Mouse (Mus musculus): Measurements from ENCODE around the gene Ddit4. TPM values are rescaled to one million over a fixed set of nuclear protein-coding genes. Genes with fewer than 3 reads are reported as not detected.

The Ddit4 gene
- polyA plus RNA-seq, 1 experiment from 2014 or later: 25.7 TPM

GRCm38 (mm10) chr10:59971813-59972212 is 20.2 kb upstream of the Ddit4 start:
- Histone ChIP-seq H3K36me3 (no peaks in the 10 kb centered on the region), H3K4me3 (no peak overlapping the region), H3K27ac (ENCODE audit: poor library complexity, severe bottlenecking) (no peak overlapping the region), H3K4me2 (no peak overlapping the region), H3K9ac (no peak overlapping the region), H3K9me3 (replicated peaks) (0 out of 2 replicates have a peak, but pooled peaks cover 2% of the 10 kb centered on the region), H3K27me3 (replicated peaks) (0 out of 2 replicates have a peak, but pooled peaks cover 3% of the 10 kb centered on the region), H3K4me1 (replicated peaks) (peaks cover 39% of the 10 kb centered on the region)
- 87% methylated on average over 8 of the region's 8 CpGs for WGBS
- no peak for ATAC-seq (ENCODE audit: insufficient number of reproducible peaks, low FRiP score)

- Histone ChIP-seq H3K27ac (ENCODE audit: poor library complexity, severe bottlenecking) (peak overlapping the region; percentile 95), H3K9me3 (replicated peaks) (0 out of 2 replicates have a peak, but pooled peaks cover 4% of the 10 kb centered on the region), H3K9ac (peak overlapping the region; percentile 76), H3K4me1 (replicated peaks) (peaks cover 40% of the 10 kb centered on the region), H3K27me3 (replicated peaks) (0 out of 2 replicates have a peak, but pooled peaks cover 3% of the 10 kb centered on the region), H3K4me2 (peak overlapping the region; percentile 77), H3K36me3 (no peaks in the 10 kb centered on the region), H3K4me3 (peak overlapping the region; percentile 54)
- 17% methylated on average over 6 of the region's 6 CpGs for WGBS
- no peak for ATAC-seq (ENCODE audit: insufficient number of reproducible peaks, low FRiP score)
Observed at GRCm38 (mm10) chr10:59970450-59971062, 18.9 kb upstream of the Ddit4 start.

- WGBS: under 1% methylated on average over 25 of the region's 25 CpGs
- peak; percentile 40; the same call in 1 of the 2 replicates for ATAC-seq (ENCODE audit: insufficient number of reproducible peaks, low FRiP score)
- H3K27me3 ChIP-seq (replicated peaks): 0 out of 2 replicates have a peak, but pooled peaks cover 3% of the 10 kb centered on the region
- peaks cover 41% of the 10 kb centered on the region for H3K4me1 ChIP-seq (replicated peaks)
- peak overlapping the region; percentile 95 for H3K27ac ChIP-seq (ENCODE audit: poor library complexity, severe bottlenecking)
- 0 out of 2 replicates have a peak, but pooled peaks cover 4% of the 10 kb centered on the region for H3K9me3 ChIP-seq (replicated peaks)
- H3K4me3 ChIP-seq: peak overlapping the region; percentile 54
- no peaks in the 10 kb centered on the region for H3K36me3 ChIP-seq
- peak overlapping the region; percentile 77 for H3K4me2 ChIP-seq
- peak overlapping the region; percentile 76 for H3K9ac ChIP-seq
Observed at GRCm38 (mm10) chr10:59969821-59970449, 18.3 kb upstream of the Ddit4 start.

DNA sequence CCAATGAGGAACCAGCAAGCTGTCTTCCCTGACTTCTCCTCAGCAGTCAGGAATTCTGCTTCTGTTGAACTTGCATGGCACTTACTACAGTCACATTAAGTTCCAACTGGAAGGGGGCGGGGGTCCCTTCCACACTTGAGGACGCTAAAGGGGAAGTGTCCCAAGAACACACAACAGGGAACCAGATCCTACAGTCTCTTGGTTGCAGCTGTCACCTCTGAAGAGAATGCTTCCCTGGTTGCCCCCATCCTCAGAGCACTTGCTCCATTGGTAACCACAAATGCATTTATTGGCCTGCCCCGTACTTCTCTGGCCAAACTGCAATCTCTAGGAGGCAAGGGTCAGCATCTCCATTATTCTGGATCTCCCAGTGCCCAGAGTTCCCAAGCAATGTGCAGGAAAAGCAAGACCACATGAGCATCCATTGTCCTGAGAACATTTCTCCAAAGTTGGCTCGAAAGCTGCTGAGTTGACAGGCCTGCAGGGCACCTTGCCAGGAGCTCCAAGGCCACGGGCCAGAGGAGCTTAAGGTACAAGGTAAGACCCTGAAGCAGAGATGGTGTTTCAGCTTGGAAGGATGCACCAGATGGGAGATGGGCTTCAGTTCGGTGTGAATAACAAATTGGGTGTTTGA is 15.8 kb upstream of the Ddit4 start:
- 0 out of 2 replicates have a peak, but pooled peaks cover 3% of the 10 kb centered on the region for H3K27me3 ChIP-seq (replicated peaks)
- no peaks in the 10 kb centered on the region for H3K36me3 ChIP-seq
- no peak overlapping the region for H3K27ac ChIP-seq (ENCODE audit: poor library complexity, severe bottlenecking)
- 80% methylated on average over 6 of the region's 6 CpGs for WGBS
- ATAC-seq (ENCODE audit: insufficient number of reproducible peaks, low FRiP score): no peak
- no peak overlapping the region for H3K9ac ChIP-seq
- no peak overlapping the region for H3K4me2 ChIP-seq
- H3K9me3 ChIP-seq (replicated peaks): 0 out of 2 replicates have a peak, but pooled peaks cover 4% of the 10 kb centered on the region
- no peak overlapping the region for H3K4me3 ChIP-seq
- peaks cover 33% of the 10 kb centered on the region for H3K4me1 ChIP-seq (replicated peaks)

- Histone ChIP-seq H3K36me3 (no peaks in the 10 kb centered on the region), H3K9me3 (replicated peaks) (0 out of 2 replicates have a peak, but pooled peaks cover 4% of the 10 kb centered on the region), H3K4me3 (no peak overlapping the region), H3K27ac (ENCODE audit: poor library complexity, severe bottlenecking) (no peak overlapping the region), H3K9ac (no peak overlapping the region), H3K27me3 (replicated peaks) (0 out of 2 replicates have a peak, but pooled peaks cover 2% of the 10 kb centered on the region), H3K4me2 (no peak overlapping the region), H3K4me1 (replicated peaks) (peaks cover 33% of the 10 kb centered on the region)
- WGBS: 87% methylated on average over 6 of the region's 6 CpGs
- ATAC-seq (ENCODE audit: insufficient number of reproducible peaks, low FRiP score): no peak
Observed at GRCm38 (mm10) chr10:59966743-59967142, 15.1 kb upstream of the Ddit4 start.

- no peaks in the 10 kb centered on the region for H3K36me3 ChIP-seq
- no peak overlapping the region for H3K4me3 ChIP-seq
- H3K9ac ChIP-seq: no peak overlapping the region; the same call in 1 of the 2 replicates
- H3K4me2 ChIP-seq: no peak overlapping the region
- peak overlapping the region; percentile 65; the same call in 1 of the 2 replicates for H3K27ac ChIP-seq (ENCODE audit: poor library complexity, severe bottlenecking)
- H3K27me3 ChIP-seq (replicated peaks): no peaks in the 10 kb centered on the region
- ATAC-seq (ENCODE audit: insufficient number of reproducible peaks, low FRiP score): no peak
- WGBS: 77% methylated on average over 8 of the region's 8 CpGs
- H3K9me3 ChIP-seq (replicated peaks): 0 out of 2 replicates have a peak, but pooled peaks cover 4% of the 10 kb centered on the region
- H3K4me1 ChIP-seq (replicated peaks): peaks cover 30% of the 10 kb centered on the region
Observed at GRCm38 (mm10) chr10:59965788-59966187, 14.2 kb upstream of the Ddit4 start.

GRCm38 (mm10) chr10:59965362-59965695 is 13.7 kb upstream of the Ddit4 start:
- peak; percentile 8; the same call in 1 of the 2 replicates for ATAC-seq (ENCODE audit: insufficient number of reproducible peaks, low FRiP score)
- 0 out of 2 replicates have a peak, but pooled peaks cover 4% of the 10 kb centered on the region for H3K9me3 ChIP-seq (replicated peaks)
- H3K36me3 ChIP-seq: no peaks in the 10 kb centered on the region
- peak overlapping the region; percentile 65 for H3K27ac ChIP-seq (ENCODE audit: poor library complexity, severe bottlenecking)
- peak overlapping the region; percentile 43; the same call in 1 of the 2 replicates for H3K9ac ChIP-seq
- no peaks in the 10 kb centered on the region for H3K27me3 ChIP-seq (replicated peaks)
- peaks cover 25% of the 10 kb centered on the region for H3K4me1 ChIP-seq (replicated peaks)
- H3K4me3 ChIP-seq: no peak overlapping the region
- WGBS: 33% methylated on average over 9 of the region's 9 CpGs
- peak overlapping the region; percentile 64 for H3K4me2 ChIP-seq

- peak overlapping the region; percentile 23 for H3K4me3 ChIP-seq
- peak overlapping the region; percentile 65 for H3K27ac ChIP-seq (ENCODE audit: poor library complexity, severe bottlenecking)
- peak overlapping the region; percentile 23; the same call in 1 of the 2 replicates for H3K9ac ChIP-seq
- no peaks in the 10 kb centered on the region for H3K36me3 ChIP-seq
- H3K27me3 ChIP-seq (replicated peaks): no peaks in the 10 kb centered on the region
- H3K4me2 ChIP-seq: peak overlapping the region; percentile 64
- H3K9me3 ChIP-seq (replicated peaks): 0 out of 2 replicates have a peak, but pooled peaks cover 4% of the 10 kb centered on the region
- WGBS: 7% methylated on average over 22 of the region's 23 CpGs
- H3K4me1 ChIP-seq (replicated peaks): peaks cover 25% of the 10 kb centered on the region
- ATAC-seq (ENCODE audit: insufficient number of reproducible peaks, low FRiP score): peak; percentile 71
Observed at GRCm38 (mm10) chr10:59964504-59965361, 13.1 kb upstream of the Ddit4 start.

DNA sequence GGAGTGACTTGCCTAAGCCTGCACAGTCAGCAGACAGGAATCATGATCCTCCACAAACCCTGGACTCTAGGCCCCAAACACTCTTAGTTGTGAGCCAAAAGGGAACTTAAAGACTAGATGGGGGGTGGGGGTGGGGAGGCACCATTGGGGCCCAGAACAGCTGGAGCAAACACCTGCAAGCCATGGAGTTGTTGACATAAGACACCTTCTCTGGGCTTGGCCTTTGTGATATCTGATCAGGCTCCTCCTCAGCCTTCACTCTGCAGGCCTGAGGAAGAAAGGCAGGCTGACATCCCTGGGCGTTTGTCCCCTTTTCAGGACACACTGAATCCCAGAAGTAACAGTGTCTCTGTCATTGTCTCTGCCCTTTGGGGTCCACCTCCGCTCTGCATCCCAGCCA is 12.0 kb upstream of the Ddit4 start:
- Histone ChIP-seq H3K9me3 (replicated peaks) (0 out of 2 replicates have a peak, but pooled peaks cover 4% of the 10 kb centered on the region), H3K4me3 (no peak overlapping the region), H3K9ac (no peak overlapping the region), H3K27ac (ENCODE audit: poor library complexity, severe bottlenecking) (no peak overlapping the region; the same call in 1 of the 2 replicates), H3K27me3 (replicated peaks) (peaks cover 9% of the 10 kb centered on the region), H3K36me3 (no peaks in the 10 kb centered on the region), H3K4me1 (replicated peaks) (peaks cover 26% of the 10 kb centered on the region), H3K4me2 (no peak overlapping the region)
- no peak for ATAC-seq (ENCODE audit: insufficient number of reproducible peaks, low FRiP score)
- WGBS: 76% methylated on average over 2 of the region's 2 CpGs

DNA sequence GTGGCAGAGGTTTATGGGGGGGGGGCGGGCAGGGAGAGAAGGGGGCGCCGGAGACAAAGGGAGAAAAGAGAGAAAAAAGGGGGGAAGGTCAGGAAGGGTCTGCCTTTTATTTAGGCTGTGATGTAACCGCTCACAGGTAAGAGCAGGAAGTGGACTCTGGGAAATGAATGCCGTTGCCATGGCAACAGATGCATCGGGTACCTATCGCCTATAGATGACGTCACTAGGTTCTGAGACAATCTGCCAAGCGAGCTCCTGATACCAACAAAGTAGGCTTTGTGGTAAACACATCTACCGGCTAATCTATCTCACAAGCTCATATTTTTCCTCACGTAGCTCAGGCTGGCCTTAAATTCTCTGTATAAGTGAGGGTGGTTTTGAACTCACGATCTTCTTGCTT is 7.9 kb upstream of the Ddit4 start:
- Histone ChIP-seq H3K27ac (ENCODE audit: poor library complexity, severe bottlenecking) (no peak overlapping the region), H3K36me3 (no peaks in the 10 kb centered on the region), H3K27me3 (replicated peaks) (peaks cover 33% of the 10 kb centered on the region), H3K4me3 (no peak overlapping the region), H3K9ac (no peak overlapping the region), H3K4me2 (no peak overlapping the region), H3K9me3 (replicated peaks) (no peaks in the 10 kb centered on the region), H3K4me1 (replicated peaks) (peaks cover 25% of the 10 kb centered on the region)
- ATAC-seq (ENCODE audit: insufficient number of reproducible peaks, low FRiP score): no peak
- WGBS: 68% methylated on average over 11 of the region's 12 CpGs

Measured in heart, embryonic 12.5 days (tissue).